Mouse (Mus musculus) stomach, embryonic 16.5 days (tissue): ENCODE data around the gene Slc12a7. TPM values are rescaled to one million over a fixed set of nuclear protein-coding genes. Genes with fewer than 3 reads are reported as not detected.

Experiments
- ATAC-seq: fragments of 200-750 bp; cut with Nextera tagmentation; 2 replicates; pipeline ENCODE4 v1.8.0; 2017; ENCODE audit warnings: moderate number of reproducible peaks, moderate TSS enrichment; ENCODE audit not compliant: insufficient read depth, low FRiP score
- H3K27ac ChIP-seq: fragments of 300-500 bp; sonication (generic); 2 replicates; pipeline ENCODE4 v1.5.1; 2014; ENCODE audit warnings: low read length
- H3K27me3 ChIP-seq: fragments of 300-500 bp; sonication (generic); 2 replicates; pipeline ENCODE4 v1.6.1; 2014; ENCODE audit warnings: low read length, control low read depth, mixed read lengths; ENCODE audit not compliant: control insufficient read depth, insufficient read depth
- H3K36me3 ChIP-seq: fragments of 300-500 bp; sonication (generic); 2 replicates; pipeline ENCODE4 v1.6.1; 2014; ENCODE audit warnings: low read length; ENCODE audit not compliant: control insufficient read depth, insufficient read depth
- H3K4me1 ChIP-seq: fragments of 300-500 bp; sonication (generic); 2 replicates; pipeline ENCODE4 v1.6.1; 2014; ENCODE audit warnings: low read length, control low read depth, mixed read lengths; ENCODE audit not compliant: control insufficient read depth, insufficient read depth
- H3K4me2 ChIP-seq: fragments of 300-500 bp; sonication (generic); 2 replicates; pipeline ENCODE4 v1.6.1; 2014; ENCODE audit warnings: low read depth, low read length, mixed read lengths
- H3K4me3 ChIP-seq: fragments of 300-500 bp; sonication (generic); replicated peaks from 2 replicates; pipeline ENCODE4 v1.5.1; 2014; ENCODE audit warnings: mild to moderate bottlenecking, low read length
- H3K9ac ChIP-seq: fragments of 300-500 bp; sonication (generic); 2 replicates; pipeline ENCODE4 v1.6.1; 2014; ENCODE audit warnings: low read length
- H3K9me3 ChIP-seq: fragments of 300-500 bp; sonication (generic); replicated peaks from 2 replicates; pipeline ENCODE4 v1.6.1; 2016; ENCODE audit warnings: low read length, control low read depth; ENCODE audit not compliant: control insufficient read depth
- WGBS: fragments of 180-500 bp; shearing (Covaris S2); extraction: QIAGEN DNeasy Blood & Tissue Kit; methylation state at CpG from one replicate; pipeline ENCODE4 v1.1.7; 2014; 5-methylcytosine and 5-hydroxymethylcytosine counted together
- polyA plus RNA-seq: library from polyadenylated mRNA; unstranded; fragments of >200 nt; fragmentation: Nextera tagmentation; extraction: Ambion mirVana; gene quantifications from 2 replicates; pipeline ENCODE4 v1.2.1, GENCODE M21; 2015

Slc12a7 gene
- polyA plus RNA-seq, 1 experiment from 2014 or later, result 22.8 TPM

GRCm38 (mm10) chr13:73847465-73847836 lies 114.6 kb downstream of the Slc12a7 start, which contains the start of gene Nkd2:
Nkd2 (minus strand) TSS chr13:73847631.
- Histone ChIP-seq H3K27me3 (peaks cover 21% of the 10 kb centered on the region), H3K4me2 (peak within 1 kb of the TSS; percentile 96), H3K4me1 (no peaks in the 10 kb centered on the region), H3K36me3 (no peaks in the 10 kb centered on the region), H3K9me3 (no peaks in the 10 kb centered on the region), H3K4me3 (peak within 1 kb of the TSS; percentile 70), H3K9ac (peak within 1 kb of the TSS; percentile 75), H3K27ac (no peak within 1 kb of the TSS)
- ATAC-seq, result peak; percentile 82
- 1% methylated on average over 38 of the region's 38 CpGs for WGBS

Other genes starting within 250 kb of the Slc12a7 start
- 0.09 and 0.12 TPM in 2 replicates for gene Slc6a3, start 196.3 kb upstream of the Slc12a7 start, polyA plus RNA-seq
- gene Clptm1l, start 129.1 kb upstream of the Slc12a7 start, polyA plus RNA-seq, result 117 TPM in 2 replicates
- gene Tert, start 106.2 kb upstream of the Slc12a7 start, polyA plus RNA-seq, result 3.2 and 5.0 TPM in 2 replicates
- gene Slc6a18, start 55.1 kb upstream of the Slc12a7 start, polyA plus RNA-seq, result not detected in 2 replicates
- gene Slc6a19, start 28.2 kb upstream of the Slc12a7 start, polyA plus RNA-seq, result 3.3 and 3.4 TPM in 2 replicates
- 5.0 and 6.4 TPM in 2 replicates for gene Nkd2, start 114.5 kb downstream of the Slc12a7 start, polyA plus RNA-seq
- gene Trip13, start 204.7 kb downstream of the Slc12a7 start, polyA plus RNA-seq, result 29.4 and 29.6 TPM in 2 replicates
- 41.1 and 45.6 TPM in 2 replicates for gene Brd9, start 204.7 kb downstream of the Slc12a7 start, polyA plus RNA-seq
- gene Zdhhc11, start 230.8 kb downstream of the Slc12a7 start, polyA plus RNA-seq, result not detected in 2 replicates